Mouse (Mus musculus): ENCODE measurements around the gene Myo5a. TPM values are rescaled to one million over a fixed set of nuclear protein-coding genes. Genes with fewer than 3 reads are reported as not detected.
"Not testable (repeated sequence)": the region's sequence is repeated elsewhere in the genome, so short reads cannot be mapped to it uniquely, and the experiment has no call there.

The Myo5a gene
- total RNA-seq, 2 experiments from 2014 or later = 18.1 to 18.4 TPM

DNA sequence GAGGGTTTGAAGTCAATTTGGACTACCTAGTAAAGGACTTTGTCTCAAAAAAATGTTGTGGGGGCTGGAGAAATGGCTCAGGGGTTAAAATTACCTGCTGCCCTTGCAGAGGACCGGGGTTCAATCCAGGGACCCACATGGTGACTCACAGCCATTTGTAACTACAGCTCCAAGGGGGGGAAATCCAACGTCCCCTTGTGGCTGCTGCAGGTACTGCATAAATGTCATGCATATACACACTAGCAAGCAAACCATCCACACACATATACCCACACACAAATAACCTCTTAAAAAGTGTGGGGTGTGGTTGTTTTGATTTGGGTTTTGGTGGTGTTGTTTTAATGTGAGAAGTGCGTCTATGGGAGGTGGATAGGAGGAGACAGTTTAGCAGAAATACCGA, 173.7 kb downstream of the Myo5a start:
- no peak for DNase-seq
- intact Hi-C loops (cut with DNase I) = no loop called here

DNA sequence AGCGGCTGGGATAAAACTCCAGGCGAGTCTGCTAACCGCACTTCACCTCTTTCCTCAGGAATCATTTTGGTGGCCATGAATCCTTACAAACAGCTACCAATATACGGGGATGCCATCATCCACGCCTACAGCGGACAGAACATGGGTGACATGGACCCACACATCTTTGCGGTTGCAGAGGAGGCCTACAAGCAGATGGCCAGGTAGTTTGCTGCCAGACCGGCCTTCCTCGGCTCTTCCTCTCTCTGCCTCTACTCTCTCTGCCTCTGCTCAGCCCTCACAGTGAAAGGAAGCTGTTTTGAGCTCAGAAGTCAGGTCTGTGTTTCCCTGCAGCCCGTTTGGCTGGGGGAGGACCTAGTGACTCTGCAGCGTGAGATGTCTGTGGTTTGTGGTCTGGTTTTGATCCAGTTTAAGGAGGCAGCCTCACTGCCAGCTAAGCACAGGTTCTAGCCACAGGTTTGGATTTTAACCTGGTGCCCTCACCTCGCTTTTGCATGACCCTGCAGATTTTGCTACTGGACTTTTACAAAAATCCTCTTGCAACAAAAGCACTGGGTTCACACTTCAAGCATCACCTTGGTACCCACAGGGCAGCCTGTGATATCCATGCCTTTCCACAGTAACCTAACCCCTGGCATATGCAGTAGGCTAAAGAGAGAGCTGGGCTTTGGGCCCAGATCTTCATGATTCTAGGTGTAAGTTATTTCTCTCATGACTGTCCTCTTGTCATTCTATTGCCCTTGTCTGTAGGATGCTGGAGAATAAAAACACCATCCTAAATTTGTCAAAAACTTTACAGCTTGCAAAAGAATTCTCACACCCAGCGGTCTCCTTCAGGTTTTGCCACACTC, 175.5 kb downstream of the Myo5a start:
- intact Hi-C loops (cut with DNase I) = no loop called here
- no peak for DNase-seq

DNA sequence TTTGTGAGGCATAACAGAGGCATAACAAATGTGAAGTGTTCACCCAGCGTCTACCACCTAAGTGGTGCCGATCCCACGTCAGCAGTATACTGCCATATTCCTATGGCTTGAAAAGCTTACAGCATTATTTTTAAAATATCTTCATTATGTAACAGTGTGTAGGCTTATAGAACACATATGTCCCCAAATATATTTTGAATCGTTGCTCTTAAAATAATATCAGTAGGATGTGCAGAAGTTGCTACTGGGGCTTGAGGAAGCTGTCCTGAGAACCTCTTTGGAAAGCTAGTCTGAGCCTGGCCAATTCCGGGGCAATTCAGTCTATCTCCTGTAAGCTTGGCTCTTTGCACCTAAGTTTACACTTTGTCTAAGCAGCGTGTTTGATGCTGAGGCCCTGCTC, 177.1 kb downstream of the Myo5a start:
- DNase-seq = no peak
- intact Hi-C loops (cut with DNase I) = no loop called here

DNA sequence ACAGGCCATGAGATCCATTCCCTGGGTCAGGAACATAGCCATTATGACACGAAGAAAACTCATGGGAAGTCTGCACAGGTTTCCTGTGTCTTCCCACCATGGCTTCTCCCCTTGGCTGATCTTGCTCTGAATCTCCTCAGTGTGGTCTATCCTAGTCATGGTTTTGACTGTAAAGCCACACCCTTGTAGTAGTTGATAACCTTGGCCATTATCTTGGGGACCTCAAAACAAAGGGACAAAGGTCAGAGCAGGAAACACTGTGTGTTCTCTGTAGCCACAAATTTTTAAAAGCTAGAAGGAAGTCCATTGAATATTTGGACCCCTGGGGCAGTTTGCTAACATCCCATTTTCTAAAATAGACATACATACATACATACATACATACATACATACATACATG, 177.5 kb downstream of the Myo5a start:
- no peak for DNase-seq
- intact Hi-C loops (cut with DNase I) = no loop called here

DNA sequence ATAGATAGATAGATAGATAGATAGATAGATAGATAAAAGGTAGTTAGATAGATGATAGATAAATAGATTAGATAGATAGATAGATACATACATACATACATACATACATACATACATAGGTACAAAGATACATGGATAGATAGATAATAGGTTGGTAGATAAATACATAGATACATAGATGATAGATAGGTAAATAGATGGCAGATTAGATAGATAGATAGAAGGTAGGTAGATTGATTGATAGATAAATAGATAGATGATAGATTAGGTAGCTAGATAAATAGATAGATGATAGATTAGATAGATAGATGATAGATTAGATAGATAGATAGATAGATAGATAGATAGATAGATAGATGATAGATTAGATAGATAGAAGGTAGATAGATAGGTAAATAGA, 178.1 kb downstream of the Myo5a start:
- intact Hi-C loops (cut with DNase I) = no loop called here
- no peak for DNase-seq

DNA sequence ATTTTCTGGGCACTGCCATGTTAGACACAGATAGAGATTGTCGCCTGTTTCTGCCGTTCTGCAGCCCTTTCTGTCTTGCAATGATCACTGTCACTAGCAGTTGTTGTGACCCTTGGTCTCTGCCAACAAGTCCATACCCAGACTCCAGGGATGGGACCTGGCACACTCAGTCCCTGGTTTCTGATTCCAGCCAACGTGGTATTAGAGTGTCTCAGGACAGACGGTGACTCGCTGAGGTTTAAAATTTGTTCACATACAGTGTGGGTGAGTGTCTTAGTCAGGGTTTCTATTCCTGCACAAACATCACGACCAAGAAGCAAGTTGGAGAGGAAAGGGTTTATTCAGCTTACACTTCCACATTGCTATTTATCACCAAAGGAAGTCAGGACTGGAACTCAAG, 182.3 kb downstream of the Myo5a start:
- DNase-seq; intact Hi-C loops (cut with DNase I): not testable (repeated sequence)

DNA sequence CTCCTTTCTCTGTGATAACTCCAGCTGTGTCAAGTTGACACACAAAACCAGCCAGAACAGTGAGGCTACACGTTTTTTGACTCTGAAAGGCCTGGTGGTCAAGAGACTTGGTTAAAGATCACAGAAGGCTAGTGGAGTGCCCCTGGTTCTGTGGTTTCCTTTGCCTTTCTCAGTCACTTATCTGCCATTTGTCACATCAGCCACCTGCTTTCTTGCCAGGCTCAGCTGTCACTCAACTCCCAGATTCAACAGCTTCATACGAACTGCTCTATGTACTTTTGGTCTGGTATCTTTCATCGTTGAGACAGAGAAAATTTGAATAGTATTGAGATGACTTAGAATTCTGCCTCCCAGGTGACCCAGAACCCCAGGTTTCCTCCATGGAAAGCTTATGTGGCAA, 183.0 kb downstream of the Myo5a start:
- intact Hi-C loops (cut with DNase I) = no loop called here
- DNase-seq = peak; percentile 33 to 34

DNA sequence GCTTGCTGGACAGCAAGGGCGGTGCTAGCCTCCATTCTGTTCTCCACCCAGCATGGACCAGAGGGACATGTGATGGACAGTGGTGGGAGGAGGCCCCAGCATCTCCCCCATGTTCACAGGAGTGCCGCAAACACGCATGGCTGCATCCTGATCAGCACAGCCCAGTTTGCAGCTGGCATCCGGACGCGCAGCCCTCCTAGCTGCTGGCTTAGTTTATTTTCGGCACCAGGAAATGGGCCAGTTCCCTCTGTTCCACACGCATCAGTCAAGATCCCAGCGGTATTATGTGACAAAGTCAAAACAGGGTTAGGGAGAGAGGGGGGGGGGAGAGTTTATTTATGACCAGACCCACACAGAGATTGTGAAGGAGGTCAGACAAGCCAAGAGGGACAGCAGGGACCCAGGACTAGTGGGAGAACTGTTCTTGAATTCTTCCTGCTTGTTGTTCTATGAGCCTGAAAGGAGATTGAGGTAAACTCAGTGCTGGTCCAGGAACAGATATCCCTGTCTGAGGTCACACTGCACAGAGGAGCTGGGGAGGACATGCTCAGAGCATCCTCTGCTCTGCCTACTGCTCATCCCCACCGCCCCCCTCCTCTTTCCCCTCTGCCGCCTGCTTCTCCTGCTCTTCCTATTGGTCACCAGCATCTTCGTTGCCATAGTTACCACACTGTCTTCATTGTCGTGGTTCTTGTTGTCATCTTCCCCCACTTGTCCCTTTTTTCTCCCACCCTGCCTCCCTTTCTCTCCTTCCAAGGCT, 183.6 kb downstream of the Myo5a start:
- intact Hi-C loops (cut with DNase I) = no loop called here
- DNase-seq = peak; percentile 46 to 71

DNA sequence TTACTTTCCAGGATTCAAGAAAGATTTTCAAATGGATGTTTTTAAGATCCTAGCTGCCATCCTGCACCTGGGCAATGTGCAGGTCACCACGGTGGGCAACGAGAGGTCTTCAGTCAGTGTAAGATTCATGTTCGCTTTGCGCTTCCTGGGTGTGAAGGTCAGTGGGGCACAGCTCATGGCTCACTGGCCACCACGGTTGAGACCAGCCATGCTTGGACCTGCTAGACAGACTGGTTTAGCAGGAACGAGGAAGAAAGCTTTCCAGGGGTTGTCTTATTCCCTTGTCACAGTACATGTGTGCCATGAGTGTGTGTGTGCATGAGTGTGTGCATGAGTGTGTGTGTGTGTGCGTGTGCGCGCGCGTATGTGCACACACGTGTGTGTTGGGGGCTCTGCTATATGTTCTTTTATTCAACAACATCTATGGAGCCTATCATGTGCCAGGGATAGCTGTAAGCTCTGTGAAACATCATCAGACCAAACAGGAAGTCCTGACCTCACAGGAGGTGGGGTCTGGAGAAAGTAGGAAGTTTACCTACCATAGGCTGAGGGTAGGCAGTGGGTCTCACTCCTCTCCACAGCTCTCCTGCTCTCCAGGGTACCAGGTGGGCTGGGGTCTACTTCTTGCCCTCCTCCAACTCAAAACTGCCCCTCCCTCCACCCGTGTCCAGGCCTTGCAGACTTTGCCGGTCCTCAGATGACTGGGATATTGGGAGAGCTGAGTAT, 185.2 kb downstream of the Myo5a start:
- intact Hi-C loops (cut with DNase I) = no loop called here
- DNase-seq = no peak

DNA sequence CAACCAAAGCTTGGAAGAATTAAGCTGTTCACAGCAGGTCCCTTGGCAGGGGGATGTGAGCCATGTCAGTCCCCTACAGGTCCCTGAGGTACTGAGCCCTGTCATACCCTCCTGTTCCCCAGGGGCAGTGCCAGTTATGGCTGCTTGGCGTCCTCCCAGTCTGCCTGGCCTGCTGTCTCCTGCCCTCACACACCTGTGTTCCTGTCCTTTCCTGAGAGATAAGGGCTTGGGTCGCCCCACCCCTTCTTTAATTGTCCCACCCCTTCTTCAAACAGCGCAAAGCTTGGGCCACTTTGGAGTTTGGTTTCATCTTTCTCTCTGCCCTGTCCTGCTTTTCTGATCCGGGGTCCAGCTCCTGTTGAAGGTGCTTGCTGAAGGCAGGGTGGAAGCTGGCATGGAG, 188.0 kb downstream of the Myo5a start:
- DNase-seq = no peak
- intact Hi-C loops (cut with DNase I) = no loop called here

DNA sequence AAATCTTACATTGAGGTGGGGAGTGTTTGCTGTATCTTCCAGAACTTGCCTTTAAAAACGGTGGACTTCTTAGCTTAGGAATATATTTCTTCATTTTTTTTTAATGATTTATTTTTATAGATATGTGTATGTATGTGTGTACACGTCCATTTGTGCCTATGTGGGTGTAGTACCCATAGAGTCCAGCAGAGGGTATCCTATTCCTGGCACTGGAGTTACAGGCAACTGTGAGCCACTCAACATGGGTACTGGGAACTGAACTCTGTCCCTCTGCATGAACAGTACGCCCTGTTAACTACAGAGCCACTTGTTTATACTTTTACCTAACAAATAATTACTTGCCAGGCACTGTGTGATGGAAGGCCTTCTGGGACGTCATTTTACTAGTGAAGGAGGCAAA, 188.8 kb downstream of the Myo5a start:
- DNase-seq = no peak
- intact Hi-C loops (cut with DNase I) = no loop called here

DNA sequence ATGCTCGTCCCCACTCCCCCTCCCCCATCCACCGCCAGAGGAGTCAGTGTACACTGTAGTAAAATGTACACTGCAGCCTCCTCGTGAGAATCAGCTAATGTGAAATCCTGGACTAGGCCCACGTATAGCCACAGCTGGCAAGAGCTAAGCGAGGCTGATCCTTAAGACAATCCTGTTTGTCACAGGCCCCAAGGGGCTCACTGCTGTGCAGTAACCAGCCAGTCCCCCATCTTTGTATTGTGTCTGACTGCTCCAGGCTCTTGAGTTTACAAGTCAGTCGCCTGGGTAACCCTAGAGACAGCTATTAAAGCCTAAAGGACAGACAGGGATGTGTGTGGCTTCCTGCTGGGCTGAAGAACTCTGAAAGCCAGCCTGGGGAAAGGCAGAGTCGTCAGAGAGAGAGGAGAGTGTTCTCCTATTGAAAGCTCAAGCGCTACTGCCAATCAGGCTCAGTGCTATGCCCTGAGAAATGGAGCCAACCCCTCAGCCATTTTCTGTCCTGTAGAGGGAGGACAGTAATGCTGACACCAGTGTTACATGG, 190.6 kb downstream of the Myo5a start:
- no peak for DNase-seq
- intact Hi-C loops (cut with DNase I) = no loop called here

DNA sequence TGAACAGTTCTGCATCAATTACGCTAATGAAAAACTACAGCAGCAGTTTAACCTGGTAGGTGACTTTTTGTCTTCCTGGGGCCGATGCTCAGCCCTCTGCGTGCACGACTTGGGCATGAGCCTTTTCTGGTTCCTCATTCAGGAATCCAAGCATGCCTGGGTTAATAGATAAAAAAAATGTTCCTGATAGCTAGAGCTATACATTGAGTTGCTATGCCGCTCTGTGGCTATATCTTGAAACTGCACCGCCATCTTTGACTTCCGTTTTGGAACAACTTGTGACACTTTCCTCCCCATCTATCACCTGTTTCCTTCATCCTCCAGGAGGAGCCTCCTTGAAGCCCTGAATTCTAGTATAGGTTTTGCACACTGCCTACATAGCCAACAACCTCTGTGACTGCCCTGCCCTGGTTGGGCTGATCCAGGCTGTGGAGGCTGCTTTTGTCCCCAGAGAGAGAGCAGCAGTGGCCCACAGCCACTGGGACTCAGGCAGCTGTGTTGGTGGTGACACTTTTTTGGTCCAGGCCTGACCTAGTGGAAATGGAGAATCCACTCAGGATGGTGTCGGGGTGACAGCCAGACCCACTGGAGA, 191.5 kb downstream of the Myo5a start:
- no peak for DNase-seq
- intact Hi-C loops (cut with DNase I) = loop anchor here (2.0 kb wide), 1 partner anchor 212 kb away; no protein-coding TSS in a partner anchor

DNA sequence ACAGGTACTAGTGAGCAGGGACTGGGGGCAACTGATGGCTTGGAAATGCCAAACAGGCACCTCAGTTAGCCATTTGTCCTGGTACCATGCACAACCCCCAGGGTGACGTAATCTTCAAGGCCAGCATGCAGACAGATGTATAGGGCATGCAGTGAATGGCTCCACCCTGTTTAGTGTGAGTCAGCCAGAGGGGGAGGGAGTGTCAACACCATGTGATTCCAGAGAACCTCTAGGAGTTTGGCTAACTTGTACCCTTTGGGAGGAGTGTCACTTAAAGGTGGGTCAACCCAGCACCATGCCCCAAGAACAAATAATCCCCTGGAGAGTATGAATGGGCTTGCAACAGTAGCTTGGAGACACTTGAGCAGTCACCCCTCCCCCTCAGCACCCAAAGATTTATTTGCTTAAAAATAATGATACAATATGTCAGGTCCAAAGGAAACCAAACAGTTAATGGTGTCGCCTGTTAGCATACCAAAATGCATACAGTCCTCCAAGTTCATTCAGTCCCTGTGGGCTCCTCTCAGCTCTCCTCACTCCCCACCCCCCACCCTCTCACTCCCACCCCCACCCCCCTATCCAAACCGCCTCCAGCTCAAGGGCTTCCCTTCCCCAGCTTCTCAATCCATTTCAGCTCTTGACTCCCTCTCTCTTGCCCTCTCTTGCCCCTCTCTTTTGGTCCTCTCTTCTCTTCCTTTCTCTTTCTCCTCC, 193.3 kb downstream of the Myo5a start:
- DNase-seq = no peak
- intact Hi-C loops (cut with DNase I) = no loop called here

DNA sequence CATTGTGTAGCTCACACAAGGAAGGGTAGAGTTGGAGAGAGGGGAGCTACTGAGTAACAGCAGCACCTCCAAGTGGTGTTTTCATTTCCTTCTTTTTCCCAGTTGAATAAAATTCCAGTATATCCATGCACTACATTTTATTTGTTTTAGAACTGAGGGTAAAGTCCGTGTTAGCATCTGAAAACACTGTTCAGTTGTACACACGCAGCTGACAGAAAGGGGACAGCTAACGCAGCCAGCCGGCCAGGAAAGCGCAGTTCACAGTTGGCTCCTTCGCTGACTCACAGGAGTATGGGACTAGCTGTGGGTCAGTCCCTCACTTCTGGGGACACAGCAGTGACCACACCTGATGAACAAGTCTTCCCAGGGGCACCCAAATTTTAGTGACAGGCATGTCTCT, 196.3 kb downstream of the Myo5a start:
- no peak for DNase-seq
- intact Hi-C loops (cut with DNase I) = loop anchor here (5.0 kb wide), 1 partner anchor 55 kb away; no protein-coding TSS in a partner anchor

DNA sequence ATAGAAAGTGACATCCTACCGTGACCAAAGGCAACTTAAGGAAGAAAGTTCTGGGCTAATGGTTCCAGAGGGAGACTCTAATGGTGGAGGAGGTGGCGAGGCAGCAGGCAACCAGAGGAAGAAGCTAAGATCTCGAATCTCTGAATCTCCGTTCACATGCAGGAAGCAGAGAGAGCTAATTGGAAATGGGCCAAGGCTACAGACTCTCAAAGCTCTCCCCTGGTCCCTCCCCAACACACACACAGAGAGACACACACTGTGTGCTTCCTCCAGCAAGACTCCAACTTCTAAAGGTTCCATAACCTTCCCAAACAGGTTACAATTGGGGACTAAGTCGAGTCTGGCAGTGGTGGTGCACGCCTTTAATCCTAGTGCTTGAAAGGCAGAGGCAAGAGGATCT, 199.6 kb downstream of the Myo5a start:
- no peak for DNase-seq
- intact Hi-C loops (cut with DNase I) = no loop called here

DNA sequence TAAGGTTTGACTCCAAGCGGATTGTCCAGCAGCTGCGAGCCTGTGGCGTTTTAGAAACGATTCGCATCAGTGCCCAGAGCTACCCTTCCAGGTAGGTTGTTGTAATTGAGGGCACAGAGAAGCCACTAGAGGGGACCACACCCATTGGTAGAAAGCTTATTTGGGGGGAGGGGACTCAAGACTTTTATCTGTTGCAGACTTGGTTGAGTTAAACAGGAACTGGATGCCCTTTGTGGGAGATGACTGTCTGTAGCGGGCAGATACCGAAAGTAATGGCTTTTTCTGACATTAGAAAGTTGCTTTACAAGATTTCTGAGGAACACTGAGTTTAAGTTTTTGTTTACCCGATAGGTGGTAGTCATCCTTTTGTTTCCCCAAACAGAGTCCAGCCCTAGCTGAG, 200.7 kb downstream of the Myo5a start:
- DNase-seq = no peak
- intact Hi-C loops (cut with DNase I) = no loop called here

Data from heart, postnatal 10 days (tissue).